Mouse (Mus musculus) heart, embryonic 11.5 days (tissue): Measurements from ENCODE around the gene 4930455H04Rik. TPM values are rescaled to one million over a fixed set of nuclear protein-coding genes. Genes with fewer than 3 reads are reported as not detected.

Source experiments
- ATAC-seq: fragments of 200-750 bp; cut with Nextera tagmentation; replicated peaks from 2 replicates; pipeline ENCODE4 v1.8.0; 2017; ENCODE audit warnings: moderate library complexity; ENCODE audit not compliant: insufficient number of reproducible peaks, low FRiP score, low TSS enrichment
- H3K27ac ChIP-seq: fragments of 300-500 bp; sonication (generic); 2 replicates; pipeline ENCODE4 v1.5.1; 2014; ENCODE audit warnings: mild to moderate bottlenecking, low read depth, low read length
- H3K27me3 ChIP-seq: fragments of 300-500 bp; sonication (generic); 2 replicates; pipeline ENCODE4 v1.6.1; 2014; ENCODE audit warnings: mild to moderate bottlenecking, low read length, mixed read lengths; ENCODE audit not compliant: control insufficient read depth, insufficient read depth
- H3K36me3 ChIP-seq: fragments of 300-500 bp; sonication (generic); 2 replicates; pipeline ENCODE4 v1.6.1; 2014; ENCODE audit warnings: mild to moderate bottlenecking, low read length, moderate library complexity, mixed read lengths; ENCODE audit not compliant: control insufficient read depth, insufficient read depth
- H3K4me1 ChIP-seq: fragments of 300-500 bp; sonication (generic); 2 replicates; pipeline ENCODE4 v1.6.1; 2014; ENCODE audit warnings: low read length; ENCODE audit not compliant: control insufficient read depth, insufficient read depth
- H3K4me2 ChIP-seq: fragments of 300-500 bp; sonication (generic); 2 replicates; pipeline ENCODE4 v1.6.1; 2014; ENCODE audit warnings: mild to moderate bottlenecking, moderate library complexity
- H3K4me3 ChIP-seq: fragments of 300-500 bp; sonication (generic); 2 replicates; pipeline ENCODE4 v1.5.1; 2014; ENCODE audit warnings: low read depth, low read length
- H3K9ac ChIP-seq: fragments of 300-500 bp; sonication (generic); 2 replicates; pipeline ENCODE4 v1.6.1; 2014; ENCODE audit warnings: mild to moderate bottlenecking, low read depth, low read length, moderate library complexity
- H3K9me3 ChIP-seq: fragments of 300-500 bp; sonication (generic); replicated peaks from 2 replicates; pipeline ENCODE4 v1.6.1; 2016; ENCODE audit warnings: low read length; ENCODE audit not compliant: control insufficient read depth
- WGBS: fragments of 180-500 bp; shearing (Covaris S2); extraction: QIAGEN DNeasy Blood & Tissue Kit; methylation state at CpG from one replicate; pipeline ENCODE4 v1.1.7; 2014; ENCODE audit not compliant: insufficient replicate concordance; 5-methylcytosine and 5-hydroxymethylcytosine counted together
- polyA plus RNA-seq: library from polyadenylated mRNA; unstranded; fragments of >200 nt; fragmentation: Nextera tagmentation; extraction: Ambion mirVana; gene quantifications from 2 replicates; pipeline ENCODE4 v1.2.1, GENCODE M21; 2014

The 4930455H04Rik gene
- polyA plus RNA-seq, 1 experiment from 2014 or later, result not detected

GRCm38 (mm10) chr3:116961354-116962142 is 6.5 kb upstream of the 4930455H04Rik start:
- ATAC-seq, result no peak
- H3K27ac ChIP-seq, result no peak overlapping the region
- 77% methylated on average over 15 of the region's 15 CpGs for WGBS

GRCm38 (mm10) chr3:116963213-116963612 is 4.9 kb upstream of the 4930455H04Rik start:
- H3K9me3 ChIP-seq, result no peaks in the 10 kb centered on the region
- H3K4me2 ChIP-seq, result no peak overlapping the region
- H3K4me3 ChIP-seq, result no peak overlapping the region
- no peak overlapping the region for H3K9ac ChIP-seq
- H3K27ac ChIP-seq, result no peak overlapping the region
- 61% methylated on average over 4 of the region's 4 CpGs for WGBS
- peak; percentile 46; the same call in 1 of the 2 replicates for ATAC-seq
- H3K27me3 ChIP-seq, result no peaks in the 10 kb centered on the region
- H3K36me3 ChIP-seq, result no peaks in the 10 kb centered on the region
- H3K4me1 ChIP-seq, result peaks cover 2% of the 10 kb centered on the region; the same call in 1 of the 2 replicates

More at GRCm38 (mm10) chr3:116961354-116962142, 6.5 kb upstream of the 4930455H04Rik start:
- H3K27me3 ChIP-seq, result no peaks in the 10 kb centered on the region
- H3K9me3 ChIP-seq, result no peaks in the 10 kb centered on the region
- H3K9ac ChIP-seq, result no peak overlapping the region
- H3K4me3 ChIP-seq, result no peak overlapping the region
- no peaks in the 10 kb centered on the region for H3K4me1 ChIP-seq
- H3K4me2 ChIP-seq, result no peak overlapping the region
- no peaks in the 10 kb centered on the region for H3K36me3 ChIP-seq

- Histone ChIP-seq H3K27ac (no peak overlapping the region), H3K4me2 (no peak overlapping the region)
- ATAC-seq, result no peak
These were observed 3.6 kb upstream of the 4930455H04Rik start for GRCm38 (mm10) chr3:116964426-116964825.

GRCm38 (mm10) chr3:116966225-116966624 is 1.8 kb upstream of the 4930455H04Rik start:
- H3K4me3 ChIP-seq, result no peak overlapping the region
- 29% methylated on average over 4 of the region's 4 CpGs for WGBS
- no peak overlapping the region for H3K4me2 ChIP-seq
- no peaks in the 10 kb centered on the region for H3K27me3 ChIP-seq
- H3K4me1 ChIP-seq, result peaks cover 5% of the 10 kb centered on the region; the same call in 1 of the 2 replicates
- no peak overlapping the region for H3K9ac ChIP-seq
- no peaks in the 10 kb centered on the region for H3K9me3 ChIP-seq
- ATAC-seq, result peak; percentile 64; the same call in 1 of the 2 replicates
- H3K36me3 ChIP-seq, result no peaks in the 10 kb centered on the region
- H3K27ac ChIP-seq, result no peak overlapping the region

More at GRCm38 (mm10) chr3:116964426-116964825, 3.6 kb upstream of the 4930455H04Rik start:
- no peaks in the 10 kb centered on the region for H3K36me3 ChIP-seq
- no peak overlapping the region for H3K4me3 ChIP-seq
- no peak overlapping the region for H3K9ac ChIP-seq
- WGBS, result 86% methylated on average over 9 of the region's 9 CpGs
- H3K27me3 ChIP-seq, result no peaks in the 10 kb centered on the region
- no peaks in the 10 kb centered on the region for H3K9me3 ChIP-seq
- H3K4me1 ChIP-seq, result peaks cover 5% of the 10 kb centered on the region; the same call in 1 of the 2 replicates

GRCm38 (mm10) chr3:116966800-116967199 is 1.3 kb upstream of the 4930455H04Rik start:
- H3K4me3 ChIP-seq, result peak overlapping the region; percentile 14
- H3K9me3 ChIP-seq, result no peaks in the 10 kb centered on the region
- 55% methylated on average over 6 of the region's 6 CpGs for WGBS
- H3K36me3 ChIP-seq, result no peaks in the 10 kb centered on the region
- H3K9ac ChIP-seq, result peak overlapping the region; percentile 46; the same call in 1 of the 2 replicates
- no peaks in the 10 kb centered on the region for H3K27me3 ChIP-seq
- peak overlapping the region; percentile 52 for H3K4me2 ChIP-seq
- peaks cover 5% of the 10 kb centered on the region; the same call in 1 of the 2 replicates for H3K4me1 ChIP-seq
- no peak for ATAC-seq
- peak overlapping the region; percentile 54 for H3K27ac ChIP-seq

- no peak for ATAC-seq
- H3K4me1 ChIP-seq, result peaks cover 5% of the 10 kb centered on the region; the same call in 1 of the 2 replicates
- no peaks in the 10 kb centered on the region for H3K36me3 ChIP-seq
- no peak overlapping the region for H3K27ac ChIP-seq
- WGBS, result 73% methylated on average over 6 of the region's 6 CpGs
- H3K9ac ChIP-seq, result no peak overlapping the region; the same call in 1 of the 2 replicates
- no peaks in the 10 kb centered on the region for H3K27me3 ChIP-seq
- peak overlapping the region; percentile 14 for H3K4me3 ChIP-seq
- no peaks in the 10 kb centered on the region for H3K9me3 ChIP-seq
- peak overlapping the region; percentile 52 for H3K4me2 ChIP-seq
These were observed 631 bp upstream of the 4930455H04Rik start for GRCm38 (mm10) chr3:116967436-116967835.

GRCm38 (mm10) chr3:116968540-116968997 is 502 bp downstream of the 4930455H04Rik start, which contains the start of gene Palmd:
Gene Palmd, minus strand, starts transcription at chr3:116968987.
- peak; percentile 67 for ATAC-seq
- Histone ChIP-seq H3K36me3 (no peaks in the 10 kb centered on the region), H3K27ac (peak within 1 kb of the TSS; percentile 54; the same call in 1 of the 2 replicates), H3K4me3 (peak within 1 kb of the TSS; percentile 52), H3K4me2 (peak within 1 kb of the TSS; percentile 73), H3K4me1 (peaks cover 5% of the 10 kb centered on the region; the same call in 1 of the 2 replicates), H3K9ac (peak within 1 kb of the TSS; percentile 72), H3K9me3 (no peaks in the 10 kb centered on the region), H3K27me3 (no peaks in the 10 kb centered on the region)
- 3% methylated on average over 17 of the region's 17 CpGs for WGBS

GRCm38 (mm10) chr3:116969003-116969402 is 936 bp downstream of the 4930455H04Rik start:
- Histone ChIP-seq H3K4me3 (peak overlapping the region; percentile 52), H3K4me2 (peak overlapping the region; percentile 73), H3K36me3 (no peaks in the 10 kb centered on the region), H3K9ac (peak overlapping the region; percentile 72; the same call in 1 of the 2 replicates), H3K27me3 (no peaks in the 10 kb centered on the region), H3K27ac (peak overlapping the region; percentile 54; the same call in 1 of the 2 replicates), H3K4me1 (peaks cover 5% of the 10 kb centered on the region; the same call in 1 of the 2 replicates), H3K9me3 (no peaks in the 10 kb centered on the region)
- ATAC-seq, result no peak
- WGBS, result 15% methylated on average over 4 of the region's 5 CpGs
